Mouse (Mus musculus) midbrain, embryonic 14.5 days (tissue): ENCODE results near the gene Npcd. TPM values are rescaled to one million over a fixed set of nuclear protein-coding genes. Genes with fewer than 3 reads are reported as not detected.

Experiments used
- ATAC-seq: fragments of 200-750 bp; cut with Nextera tagmentation; 2 replicates; pipeline ENCODE4 v1.8.0; 2017; ENCODE audit warnings: moderate number of reproducible peaks, moderate library complexity; ENCODE audit not compliant: low FRiP score, low TSS enrichment
- DNase-seq: peaks from one replicate; pipeline ENCODE4 v3.0.0-alpha.2; 2015
- H3K27ac ChIP-seq: fragments of 300-500 bp; sonication (generic); replicated peaks from 2 replicates; pipeline ENCODE4 v1.5.1; 2014; ENCODE audit warnings: mild to moderate bottlenecking, low read depth, low read length, moderate library complexity
- H3K27me3 ChIP-seq: fragments of 300-500 bp; sonication (generic); 2 replicates; pipeline ENCODE4 v1.6.1; 2014; ENCODE audit warnings: low read length, control low read depth, mixed read lengths; ENCODE audit not compliant: control insufficient read depth, insufficient read depth
- H3K36me3 ChIP-seq: fragments of 300-500 bp; sonication (generic); 2 replicates; pipeline ENCODE4 v1.6.1; 2014; ENCODE audit warnings: low read length, control low read depth; ENCODE audit not compliant: control insufficient read depth, insufficient read depth
- H3K4me1 ChIP-seq: fragments of 300-500 bp; sonication (generic); 2 replicates; pipeline ENCODE4 v1.6.1; 2014; ENCODE audit warnings: mild to moderate bottlenecking, antibody characterized with exemption, low read length, control low read depth; ENCODE audit not compliant: control insufficient read depth, insufficient read depth
- H3K4me2 ChIP-seq: fragments of 300-500 bp; sonication (generic); 2 replicates; pipeline ENCODE4 v1.6.1; 2014; ENCODE audit warnings: mild to moderate bottlenecking, low read length, moderate library complexity
- H3K4me3 ChIP-seq: fragments of 300-500 bp; sonication (generic); replicated peaks from 2 replicates; pipeline ENCODE4 v1.5.1; 2014; ENCODE audit warnings: low read depth, low read length
- H3K9ac ChIP-seq: fragments of 300-500 bp; sonication (generic); replicated peaks from 2 replicates; pipeline ENCODE4 v1.6.1; 2014; ENCODE audit warnings: mild to moderate bottlenecking, low read length, moderate library complexity
- H3K9me3 ChIP-seq: fragments of 300-500 bp; sonication (generic); 2 replicates; pipeline ENCODE4 v1.6.1; 2016; ENCODE audit warnings: low read length, control low read depth, mixed read lengths; ENCODE audit not compliant: control insufficient read depth
- WGBS: fragments of 180-500 bp; shearing (Covaris S2); extraction: QIAGEN DNeasy Blood & Tissue Kit; methylation state at CpG from one replicate; pipeline ENCODE4 v1.1.7; 2014; 5-methylcytosine and 5-hydroxymethylcytosine counted together
- polyA plus RNA-seq: library from polyadenylated mRNA; unstranded; fragments of >200 nt; fragmentation: Nextera tagmentation; extraction: Ambion mirVana; gene quantifications from 2 replicates; pipeline ENCODE4 v1.2.1, GENCODE M21; 2014

Npcd gene
- polyA plus RNA-seq, 1 experiment from 2014 or later: not detected

- Histone ChIP-seq H3K4me2 (peak overlapping the region; percentile 66), H3K9ac (peak overlapping the region; percentile 92), H3K4me3 (peak overlapping the region; percentile 94), H3K27me3 (no peaks in the 10 kb centered on the region), H3K9me3 (no peaks in the 10 kb centered on the region), H3K36me3 (peaks cover 20% of the 10 kb centered on the region), H3K4me1 (peaks cover 23% of the 10 kb centered on the region), H3K27ac (peak overlapping the region; percentile 69)
- ATAC-seq (no peak), DNase-seq (no peak)
- under 1% methylated on average over 23 of the region's 23 CpGs for WGBS
Observed at GRCm38 (mm10) chr15:79742706-79743023, 91.4 kb downstream of the Npcd start.

GRCm38 (mm10) chr15:79741921-79742705 lies 91.9 kb downstream of the Npcd start, which contains the start of gene Sun2:
Sun2 (minus strand) TSS chr15:79742536.
- peak within 1 kb of the TSS; percentile 94 for H3K4me3 ChIP-seq
- no peaks in the 10 kb centered on the region for H3K27me3 ChIP-seq
- peak within 1 kb of the TSS; percentile 69 for H3K27ac ChIP-seq
- H3K4me2 ChIP-seq: peak within 1 kb of the TSS; percentile 66
- H3K9ac ChIP-seq: peak within 1 kb of the TSS; percentile 92
- no peaks in the 10 kb centered on the region for H3K9me3 ChIP-seq
- H3K4me1 ChIP-seq: peaks cover 23% of the 10 kb centered on the region
- peak; percentile 96 for DNase-seq
- ATAC-seq: peak; percentile 94
- H3K36me3 ChIP-seq: peaks cover 25% of the 10 kb centered on the region
- WGBS: under 1% methylated on average over 93 of the region's 93 CpGs

- peaks cover 23% of the 10 kb centered on the region for H3K4me1 ChIP-seq
- peaks cover 33% of the 10 kb centered on the region for H3K36me3 ChIP-seq
- DNase-seq (no peak), ATAC-seq (no peak)
- 34% methylated on average over 14 of the region's 14 CpGs for WGBS
- H3K27me3 ChIP-seq: no peaks in the 10 kb centered on the region
- peak overlapping the region; percentile 94 for H3K4me3 ChIP-seq
- H3K27ac ChIP-seq: peak overlapping the region; percentile 69
- H3K4me2 ChIP-seq: peak overlapping the region; percentile 66
- H3K9me3 ChIP-seq: no peaks in the 10 kb centered on the region
- H3K9ac ChIP-seq: peak overlapping the region; percentile 92
Observed at GRCm38 (mm10) chr15:79741173-79741858, 92.7 kb downstream of the Npcd start.

DNA sequence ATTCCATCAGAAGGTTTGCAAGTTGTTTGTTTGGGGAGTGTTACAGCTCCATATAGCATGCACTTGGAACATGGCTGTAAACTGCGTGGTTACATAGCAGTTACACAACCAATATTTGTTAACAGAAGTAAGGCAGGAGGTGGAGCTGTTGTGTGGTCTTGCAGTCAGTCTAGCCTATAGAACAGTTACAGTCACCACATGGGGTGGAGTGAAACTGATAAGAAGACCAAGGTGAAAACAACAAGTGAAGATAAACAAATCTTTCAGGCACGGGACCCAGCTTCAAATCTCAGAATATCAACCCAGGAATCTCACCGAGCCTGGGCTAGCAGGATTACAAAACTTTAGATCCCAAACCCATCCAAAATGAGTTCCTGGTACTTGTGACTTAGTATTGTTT lies 93.3 kb downstream of the Npcd start:
- peaks cover 23% of the 10 kb centered on the region for H3K4me1 ChIP-seq
- peaks cover 37% of the 10 kb centered on the region for H3K36me3 ChIP-seq
- no peaks in the 10 kb centered on the region for H3K9me3 ChIP-seq
- H3K4me3 ChIP-seq: peak overlapping the region; percentile 94
- no peak overlapping the region for H3K27ac ChIP-seq
- peak overlapping the region; percentile 66 for H3K4me2 ChIP-seq
- H3K9ac ChIP-seq: peak overlapping the region; percentile 92; the same call in 1 of the 2 replicates
- 86% methylated on average over 3 of the region's 3 CpGs for WGBS
- no peaks in the 10 kb centered on the region for H3K27me3 ChIP-seq
- ATAC-seq (no peak), DNase-seq (no peak)

Other genes with a start within 250 kb of the Npcd start
- gene Dmc1, start 229.1 kb downstream of the Npcd start, polyA plus RNA-seq: 0.38 and 0.75 TPM in 2 replicates
- 6.9 TPM in 2 replicates for gene Fam227a, start 175.3 kb downstream of the Npcd start, polyA plus RNA-seq
- 84.2 and 89.7 TPM in 2 replicates for gene Cby1, start 175.0 kb downstream of the Npcd start, polyA plus RNA-seq
- 237 and 259 TPM in 2 replicates for gene Tomm22, start 163.4 kb downstream of the Npcd start, polyA plus RNA-seq
- 16.2 and 23.9 TPM in 2 replicates for gene Josd1, start 146.3 kb downstream of the Npcd start, polyA plus RNA-seq
- gene Gtpbp1, start 143.4 kb downstream of the Npcd start, polyA plus RNA-seq: 42.5 and 49.5 TPM in 2 replicates
- 7.2 and 7.8 TPM in 2 replicates for gene Sun2, start 91.7 kb downstream of the Npcd start, polyA plus RNA-seq
- gene Dnal4, start 56.4 kb downstream of the Npcd start, polyA plus RNA-seq: 77.8 and 83.8 TPM in 2 replicates
- gene Nptxr, start 29.5 kb downstream of the Npcd start, polyA plus RNA-seq: 17.8 and 42.5 TPM in 2 replicates
- 46.7 and 52.1 TPM in 2 replicates for gene Cbx6, start 451 bp upstream of the Npcd start, polyA plus RNA-seq
- gene Apobec3, start 57.4 kb upstream of the Npcd start, polyA plus RNA-seq: 0.92 and 5.0 TPM in 2 replicates
- 4.4 TPM in 2 replicates for gene Cbx7, start 136.9 kb upstream of the Npcd start, polyA plus RNA-seq
- 4.7 and 5.1 TPM in 2 replicates for gene Pdgfb, start 180.7 kb upstream of the Npcd start, polyA plus RNA-seq